Mouse (Mus musculus) forebrain, embryonic 10.5 days (tissue): ENCODE data around the gene Fxyd7. TPM values are rescaled to one million over a fixed set of nuclear protein-coding genes. Genes with fewer than 3 reads are reported as not detected.

Experiments used
- DNase-seq: peaks from one replicate; pipeline ENCODE4 v3.0.0-alpha.2; 2017; ENCODE audit warnings: low spot score; ENCODE audit errors: extremely low spot score
- H3K27ac ChIP-seq: fragments of 300-500 bp; sonication (generic); 2 replicates; pipeline ENCODE4 v1.5.1; 2016; ENCODE audit warnings: mild to moderate bottlenecking
- H3K27me3 ChIP-seq: fragments of 300-500 bp; sonication (generic); 2 replicates; pipeline ENCODE4 v1.6.1; 2016; ENCODE audit warnings: mild to moderate bottlenecking; ENCODE audit not compliant: poor library complexity, severe bottlenecking
- H3K36me3 ChIP-seq: fragments of 300-500 bp; sonication (generic); replicated peaks from 2 replicates; pipeline ENCODE4 v1.6.1; 2016; ENCODE audit warnings: mild to moderate bottlenecking, moderate library complexity
- H3K4me1 ChIP-seq: fragments of 300-500 bp; sonication (generic); 2 replicates; pipeline ENCODE4 v1.6.1; 2016
- H3K4me3 ChIP-seq: fragments of 300-500 bp; sonication (generic); 2 replicates; pipeline ENCODE4 v1.5.1; 2016; ENCODE audit warnings: mild to moderate bottlenecking, moderate library complexity
- H3K9me3 ChIP-seq: fragments of 300-500 bp; sonication (generic); 2 replicates; pipeline ENCODE4 v1.6.1; 2016; ENCODE audit warnings: mild to moderate bottlenecking, moderate library complexity
- WGBS: fragments of 180-500 bp; shearing (Covaris S2); methylation state at CpG from one replicate; pipeline ENCODE4 v1.1.7; 2016; 5-methylcytosine and 5-hydroxymethylcytosine counted together
- polyA plus RNA-seq: library from polyadenylated mRNA; unstranded; fragments of >200 nt; fragmentation: Nextera tagmentation; extraction: Ambion mirVana; gene quantifications from 2 replicates; pipeline ENCODE4 v1.2.1, GENCODE M21; 2016

Fxyd7 gene
- polyA plus RNA-seq, 1 experiment from 2014 or later: 1.1 TPM

DNA sequence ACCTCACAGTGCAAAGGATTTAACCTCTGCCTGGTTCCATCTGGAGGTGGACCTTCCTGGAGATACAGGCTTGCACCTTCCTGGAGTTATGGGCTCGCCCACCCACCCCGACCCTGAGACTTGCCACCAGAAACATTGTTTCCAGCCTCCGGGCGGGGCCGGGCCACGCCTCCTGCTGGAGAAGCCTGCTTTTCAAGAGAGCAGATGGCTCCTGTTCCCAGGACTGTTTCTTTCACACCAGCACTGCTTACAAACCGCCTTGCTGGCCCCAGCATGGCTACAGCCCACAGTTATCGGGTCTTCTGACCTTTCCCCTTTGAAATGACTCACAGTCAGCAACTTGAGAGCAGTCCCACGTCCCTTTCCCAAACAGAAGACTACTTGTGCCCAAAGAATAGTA lies 21.1 kb upstream of the Fxyd7 start:
- H3K27me3 ChIP-seq: no peaks in the 10 kb centered on the region
- no peak overlapping the region for H3K27ac ChIP-seq
- no peaks in the 10 kb centered on the region for H3K36me3 ChIP-seq
- H3K9me3 ChIP-seq: no peaks in the 10 kb centered on the region
- 68% methylated on average over 9 of the region's 9 CpGs for WGBS
- H3K4me3 ChIP-seq: no peak overlapping the region
- DNase-seq: no peak
- peaks cover 17% of the 10 kb centered on the region for H3K4me1 ChIP-seq

GRCm38 (mm10) chr7:31070324-31070723 lies 19.1 kb upstream of the Fxyd7 start:
- no peak overlapping the region for H3K27ac ChIP-seq
- no peaks in the 10 kb centered on the region for H3K36me3 ChIP-seq
- no peaks in the 10 kb centered on the region for H3K27me3 ChIP-seq
- no peak for DNase-seq
- H3K4me1 ChIP-seq: peaks cover 12% of the 10 kb centered on the region; the same call in 1 of the 2 replicates
- WGBS: 84% methylated on average over 6 of the region's 6 CpGs
- no peaks in the 10 kb centered on the region for H3K9me3 ChIP-seq
- H3K4me3 ChIP-seq: no peak overlapping the region

GRCm38 (mm10) chr7:31069491-31069890 lies 18.2 kb upstream of the Fxyd7 start:
- H3K27ac ChIP-seq: no peak overlapping the region
- 87% methylated on average over 14 of the region's 14 CpGs for WGBS
- no peaks in the 10 kb centered on the region for H3K9me3 ChIP-seq
- H3K27me3 ChIP-seq: no peaks in the 10 kb centered on the region
- H3K4me3 ChIP-seq: no peak overlapping the region
- peaks cover 12% of the 10 kb centered on the region; the same call in 1 of the 2 replicates for H3K4me1 ChIP-seq
- no peak for DNase-seq
- no peaks in the 10 kb centered on the region for H3K36me3 ChIP-seq

DNA sequence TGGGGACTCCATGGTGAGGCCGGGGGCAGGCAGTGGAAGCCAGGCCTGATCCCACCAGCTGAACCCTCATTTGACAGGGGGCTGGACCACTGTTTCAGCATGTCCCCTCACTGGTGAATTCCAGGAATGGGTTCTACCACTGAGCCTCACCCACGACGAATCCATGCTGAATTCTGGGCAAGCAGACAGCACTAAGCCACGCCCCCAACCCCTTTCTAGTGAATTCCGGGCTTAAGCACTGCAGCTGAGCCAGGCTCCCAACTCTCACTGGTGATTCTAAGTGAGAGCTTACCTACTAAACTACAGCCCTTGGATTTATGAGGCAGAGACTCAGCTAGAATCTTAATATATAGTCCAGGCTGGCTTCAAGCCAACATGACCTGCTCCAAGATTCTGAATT lies 16.6 kb upstream of the Fxyd7 start:
- H3K9me3 ChIP-seq: no peaks in the 10 kb centered on the region
- H3K27ac ChIP-seq: no peak overlapping the region
- H3K36me3 ChIP-seq: no peaks in the 10 kb centered on the region
- peaks cover 12% of the 10 kb centered on the region; the same call in 1 of the 2 replicates for H3K4me1 ChIP-seq
- no peak for DNase-seq
- WGBS: 56% methylated on average over 5 of the region's 5 CpGs
- H3K4me3 ChIP-seq: no peak overlapping the region
- H3K27me3 ChIP-seq: no peaks in the 10 kb centered on the region

DNA sequence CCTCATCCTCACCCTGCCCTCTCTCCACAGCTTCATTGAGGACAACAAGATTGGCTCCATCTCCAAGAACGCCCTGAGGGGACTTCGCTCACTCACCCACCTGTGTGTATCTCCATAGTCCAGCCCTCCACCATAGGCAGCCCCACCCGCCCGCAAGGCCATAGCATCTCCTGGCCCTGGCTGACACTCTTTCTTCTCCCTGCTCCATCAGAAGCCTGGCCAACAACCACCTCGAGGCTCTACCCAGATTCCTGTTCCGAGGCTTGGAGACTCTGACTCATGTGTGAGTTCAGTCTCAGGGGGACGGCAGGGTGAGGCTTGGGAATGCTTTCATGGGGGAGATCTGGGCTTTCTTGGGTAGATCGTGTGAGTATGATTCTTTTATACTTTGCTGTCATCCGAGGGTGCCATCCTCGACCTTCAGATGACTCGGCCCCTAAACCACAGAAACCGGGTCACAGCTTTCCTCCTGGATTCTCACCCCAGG lies 11.8 kb upstream of the Fxyd7 start:
- no peaks in the 10 kb centered on the region for H3K36me3 ChIP-seq
- no peak overlapping the region for H3K27ac ChIP-seq
- DNase-seq: no peak
- 86% methylated on average over 12 of the region's 12 CpGs for WGBS
- no peaks in the 10 kb centered on the region for H3K9me3 ChIP-seq
- no peaks in the 10 kb centered on the region for H3K27me3 ChIP-seq
- H3K4me1 ChIP-seq: peaks cover 20% of the 10 kb centered on the region
- H3K4me3 ChIP-seq: no peak overlapping the region

DNA sequence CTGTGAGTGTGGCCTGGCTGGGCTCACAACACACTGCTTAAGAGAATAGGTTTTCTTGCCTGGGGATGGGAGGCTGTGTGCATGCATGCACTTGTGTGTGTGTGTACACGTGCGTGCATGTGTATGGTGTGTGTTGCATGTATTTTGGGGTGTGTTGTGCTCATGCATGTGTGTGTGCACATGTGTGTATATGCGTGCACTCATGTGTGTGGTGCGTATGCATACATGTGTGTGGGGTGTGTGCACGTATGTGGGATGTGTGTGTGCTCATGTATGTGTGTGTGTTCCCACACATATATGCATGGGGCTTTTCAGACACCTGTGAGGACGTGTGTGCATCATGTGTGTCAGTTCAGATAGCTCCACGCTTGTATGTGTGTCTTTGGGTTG lies 9.3 kb upstream of the Fxyd7 start:
- DNase-seq: no peak
- peaks cover under 1% of the 10 kb centered on the region; the same call in 1 of the 2 replicates for H3K27me3 ChIP-seq
- 86% methylated on average over 7 of the region's 7 CpGs for WGBS
- no peaks in the 10 kb centered on the region for H3K9me3 ChIP-seq
- H3K36me3 ChIP-seq: no peaks in the 10 kb centered on the region
- H3K4me3 ChIP-seq: no peak overlapping the region
- no peak overlapping the region for H3K27ac ChIP-seq
- peaks cover 16% of the 10 kb centered on the region for H3K4me1 ChIP-seq

DNA sequence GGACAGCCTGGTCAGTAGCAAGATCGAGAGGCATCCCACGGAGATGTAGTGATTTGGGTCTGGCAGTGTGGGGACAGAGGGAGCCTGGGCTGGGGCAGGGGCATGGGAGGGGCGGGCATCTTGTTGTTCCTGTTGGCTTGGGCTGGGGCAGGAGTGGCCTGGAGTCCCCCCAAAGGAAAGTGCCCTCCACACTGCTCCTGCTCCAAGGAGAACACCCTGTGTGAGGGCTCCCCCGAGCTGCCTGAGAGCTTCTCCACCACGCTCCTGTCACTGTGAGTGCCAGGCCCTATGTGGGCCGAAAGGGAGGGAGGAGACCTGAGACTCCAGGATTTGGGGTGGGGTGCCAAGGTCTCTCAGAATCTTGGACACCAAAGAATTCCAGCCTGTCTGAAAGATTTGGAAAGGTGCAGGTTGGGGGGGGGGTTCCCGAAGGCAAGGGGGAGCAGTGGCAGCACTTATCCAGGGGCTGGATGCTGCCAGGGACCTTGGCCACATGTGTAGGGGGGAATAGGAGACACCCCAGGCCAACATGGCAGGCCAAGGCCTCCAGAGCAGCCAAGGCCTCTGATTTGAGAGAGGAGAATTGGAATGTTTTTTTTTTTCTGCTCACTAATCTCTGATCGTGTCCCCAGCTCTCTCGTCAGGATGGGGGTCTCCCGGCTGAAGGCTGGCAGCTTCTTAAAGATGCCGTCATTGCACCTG lies 8.8 kb upstream of the Fxyd7 start:
- no peak for DNase-seq
- peaks cover 6% of the 10 kb centered on the region for H3K27me3 ChIP-seq
- H3K9me3 ChIP-seq: no peaks in the 10 kb centered on the region
- 67% methylated on average over 11 of the region's 11 CpGs for WGBS
- H3K4me3 ChIP-seq: no peak overlapping the region
- peaks cover 22% of the 10 kb centered on the region for H3K4me1 ChIP-seq
- H3K36me3 ChIP-seq: no peaks in the 10 kb centered on the region
- H3K27ac ChIP-seq: peak overlapping the region; percentile 57

- H3K27me3 ChIP-seq: peaks cover 16% of the 10 kb centered on the region
- H3K4me1 ChIP-seq: peaks cover 32% of the 10 kb centered on the region
- no peaks in the 10 kb centered on the region for H3K9me3 ChIP-seq
- H3K27ac ChIP-seq: peak within 1 kb of the TSS; percentile 57
- DNase-seq: peak; percentile 81
- no peak within 1 kb of the TSS for H3K4me3 ChIP-seq
- no peaks in the 10 kb centered on the region for H3K36me3 ChIP-seq
- 8% methylated on average over 2 of the region's 2 CpGs for WGBS
These were observed 7.8 kb upstream of the Fxyd7 start, which contains the start of gene Lgi4 for GRCm38 (mm10) chr7:31059108-31059507. Gene Lgi4 (plus strand): TSS chr7:31059342.

DNA sequence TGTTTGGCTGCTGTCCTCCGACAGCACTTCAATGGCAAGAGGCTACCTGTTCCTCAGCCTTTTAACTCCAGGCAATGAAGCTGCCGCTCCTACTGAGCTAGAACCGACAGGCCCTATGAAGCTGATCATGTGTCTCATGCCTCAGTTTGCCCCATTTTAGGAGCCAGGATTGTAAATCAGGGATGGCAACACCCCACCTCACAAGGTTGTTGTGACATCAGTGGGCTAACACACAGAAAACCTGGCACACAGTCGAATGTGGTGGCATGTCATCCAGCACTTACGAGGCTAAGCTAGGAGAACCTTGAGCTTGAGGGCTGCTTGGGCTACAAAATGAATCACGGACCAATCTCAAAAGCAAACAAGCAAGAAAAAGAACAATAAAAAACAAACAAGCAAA lies 6.9 kb upstream of the Fxyd7 start:
- H3K4me1 ChIP-seq: peaks cover 40% of the 10 kb centered on the region
- H3K27me3 ChIP-seq: peaks cover 25% of the 10 kb centered on the region
- no peaks in the 10 kb centered on the region for H3K36me3 ChIP-seq
- no peak overlapping the region for H3K27ac ChIP-seq
- DNase-seq: no peak
- H3K9me3 ChIP-seq: no peaks in the 10 kb centered on the region
- WGBS: 87% methylated on average over 6 of the region's 6 CpGs
- H3K4me3 ChIP-seq: no peak overlapping the region

DNA sequence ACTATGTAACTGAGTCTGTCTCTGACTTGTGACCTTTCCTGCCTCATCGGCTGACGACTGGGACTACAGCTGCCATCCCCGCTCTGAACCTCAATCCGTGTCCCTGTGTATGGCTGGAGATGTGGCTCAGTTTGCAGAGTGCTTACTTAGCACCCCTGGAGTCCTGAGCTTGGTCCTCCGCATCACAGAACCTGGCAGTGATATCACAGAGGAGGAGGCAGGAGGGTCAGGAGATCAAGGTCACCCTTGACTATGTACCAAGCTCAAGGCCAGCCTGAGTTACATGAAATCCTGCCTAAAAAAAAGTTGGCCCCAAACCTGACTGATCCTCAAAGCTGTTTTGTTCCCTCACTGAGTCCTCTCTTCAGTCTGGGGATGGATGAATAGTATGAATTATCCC lies 6.5 kb upstream of the Fxyd7 start:
- Histone ChIP-seq H3K4me3 (no peak overlapping the region), H3K27ac (no peak overlapping the region), H3K9me3 (no peaks in the 10 kb centered on the region), H3K36me3 (no peaks in the 10 kb centered on the region), H3K27me3 (peaks cover 29% of the 10 kb centered on the region), H3K4me1 (peaks cover 45% of the 10 kb centered on the region)
- no peak for DNase-seq
- 80% methylated on average over 5 of the region's 5 CpGs for WGBS

- 78% methylated on average over 2 of the region's 2 CpGs for WGBS
- no peaks in the 10 kb centered on the region for H3K36me3 ChIP-seq
- H3K4me1 ChIP-seq: peaks cover 51% of the 10 kb centered on the region
- H3K9me3 ChIP-seq: no peaks in the 10 kb centered on the region
- peaks cover 36% of the 10 kb centered on the region for H3K27me3 ChIP-seq
- no peak within 1 kb of the TSS for H3K27ac ChIP-seq
- no peak for DNase-seq
- H3K4me3 ChIP-seq: no peak within 1 kb of the TSS
These were observed 5.8 kb upstream of the Fxyd7 start, which contains the start of gene Fxyd1 for GRCm38 (mm10) chr7:31057071-31057470. Gene Fxyd1 (minus strand): TSS chr7:31057199.

GRCm38 (mm10) chr7:31056448-31056847 lies 5.2 kb upstream of the Fxyd7 start:
- Histone ChIP-seq H3K27ac (no peak overlapping the region), H3K9me3 (no peaks in the 10 kb centered on the region), H3K4me3 (no peak overlapping the region), H3K36me3 (no peaks in the 10 kb centered on the region), H3K4me1 (peaks cover 58% of the 10 kb centered on the region), H3K27me3 (peaks cover 42% of the 10 kb centered on the region)
- WGBS: 87% methylated on average over 7 of the region's 7 CpGs
- DNase-seq: no peak

- Histone ChIP-seq H3K27ac (peak overlapping the region; percentile 68; the same call in 1 of the 2 replicates), H3K36me3 (no peaks in the 10 kb centered on the region), H3K4me3 (no peak overlapping the region), H3K27me3 (peaks cover 48% of the 10 kb centered on the region), H3K9me3 (no peaks in the 10 kb centered on the region), H3K4me1 (peaks cover 63% of the 10 kb centered on the region)
- WGBS: 42% methylated on average over 3 of the region's 4 CpGs
- no peak for DNase-seq
These were observed 4.6 kb upstream of the Fxyd7 start for GRCm38 (mm10) chr7:31055883-31056282.
